Mouse (Mus musculus) right cerebral cortex, postnatal 25 days (tissue): ENCODE results near the gene Cfap74.

Experiments used
- DNase-seq: peaks from one replicate; pipeline ENCODE4 v3.0.0; 2022

The Cfap74 gene

GRCm38 (mm10) chr4:155409058-155409776 is at the start of gene Cfap74:
Gene Cfap74 (plus strand): TSS chr4:155409190.
- peak; percentile 88 for DNase-seq

GRCm38 (mm10) chr4:155359560-155360464 is 49.2 kb upstream of the Cfap74 start:
- no peak for DNase-seq

GRCm38 (mm10) chr4:155360856-155361255 is 48.1 kb upstream of the Cfap74 start:
- no peak for DNase-seq

- peak; percentile 64 for DNase-seq
Measured at GRCm38 (mm10) chr4:155361303-155361791, 47.6 kb upstream of the Cfap74 start, which contains the start of gene Prkcz. Gene Prkcz (minus strand): TSS chr4:155361361.

GRCm38 (mm10) chr4:155362443-155362842 is 46.5 kb upstream of the Cfap74 start:
- DNase-seq = no peak

GRCm38 (mm10) chr4:155366784-155367183 is 42.2 kb upstream of the Cfap74 start:
- DNase-seq = no peak

- no peak for DNase-seq
Measured at GRCm38 (mm10) chr4:155367739-155368138, 41.3 kb upstream of the Cfap74 start.

- DNase-seq = peak; percentile 80
Measured at GRCm38 (mm10) chr4:155368684-155369083, 40.3 kb upstream of the Cfap74 start.

GRCm38 (mm10) chr4:155370737-155371715 is 38.0 kb upstream of the Cfap74 start:
- DNase-seq = no peak

- no peak for DNase-seq
Measured at GRCm38 (mm10) chr4:155371797-155372735, 36.9 kb upstream of the Cfap74 start.

- no peak for DNase-seq
Measured at GRCm38 (mm10) chr4:155381974-155382373, 27.0 kb upstream of the Cfap74 start.

- peak; percentile 70 for DNase-seq
Measured at GRCm38 (mm10) chr4:155382752-155383151, 26.2 kb upstream of the Cfap74 start.

GRCm38 (mm10) chr4:155383326-155383725 is 25.7 kb upstream of the Cfap74 start:
- DNase-seq = no peak

- no peak for DNase-seq
Measured at GRCm38 (mm10) chr4:155387166-155387565, 21.8 kb upstream of the Cfap74 start.

- DNase-seq = peak; percentile 56
Measured at GRCm38 (mm10) chr4:155395471-155395870, 13.5 kb upstream of the Cfap74 start.

- DNase-seq = no peak
Measured at GRCm38 (mm10) chr4:155396751-155397150, 12.2 kb upstream of the Cfap74 start.

- DNase-seq = peak; percentile 68
Measured at GRCm38 (mm10) chr4:155397511-155398221, 11.3 kb upstream of the Cfap74 start, which contains the start of gene Gabrd. Gene Gabrd (minus strand): TSS chr4:155398112.

GRCm38 (mm10) chr4:155398222-155398540 is 10.8 kb upstream of the Cfap74 start:
- DNase-seq = no peak

GRCm38 (mm10) chr4:155401121-155401520 is 7.9 kb upstream of the Cfap74 start:
- DNase-seq = no peak

GRCm38 (mm10) chr4:155402489-155402888 is 6.5 kb upstream of the Cfap74 start:
- DNase-seq = no peak

GRCm38 (mm10) chr4:155408695-155409057 is 314 bp upstream of the Cfap74 start:
- DNase-seq = no peak
